Mouse (Mus musculus) lung, embryonic 15.5 days (tissue): ENCODE results near the gene Agbl5. TPM values are rescaled to one million over a fixed set of nuclear protein-coding genes. Genes with fewer than 3 reads are reported as not detected.

Experiments used
- ATAC-seq: fragments of 200-750 bp; cut with Nextera tagmentation; 2 replicates; pipeline ENCODE4 v1.8.0; 2017; ENCODE audit warnings: moderate number of reproducible peaks, borderline replicate concordance; ENCODE audit not compliant: low FRiP score, low TSS enrichment; ENCODE audit errors: extremely low read depth
- H3K27ac ChIP-seq: fragments of 300-500 bp; sonication (generic); 2 replicates; pipeline ENCODE4 v1.5.1; 2015; ENCODE audit warnings: moderate library complexity, mild to moderate bottlenecking, inconsistent platforms
- H3K27me3 ChIP-seq: fragments of 300-500 bp; sonication (generic); 2 replicates; pipeline ENCODE4 v1.6.1; 2015; ENCODE audit warnings: inconsistent platforms
- H3K36me3 ChIP-seq: fragments of 300-500 bp; sonication (generic); 2 replicates; pipeline ENCODE4 v1.6.1; 2015; ENCODE audit warnings: inconsistent platforms
- H3K4me1 ChIP-seq: fragments of 300-500 bp; sonication (generic); 2 replicates; pipeline ENCODE4 v1.6.1; 2015; ENCODE audit warnings: inconsistent platforms
- H3K4me2 ChIP-seq: fragments of 300-500 bp; sonication (generic); 2 replicates; pipeline ENCODE4 v1.6.1; 2015; ENCODE audit warnings: inconsistent platforms, mild to moderate bottlenecking, moderate library complexity
- H3K4me3 ChIP-seq: fragments of 300-500 bp; sonication (generic); 2 replicates; pipeline ENCODE4 v1.5.1; 2015; ENCODE audit warnings: mild to moderate bottlenecking, inconsistent platforms
- H3K9ac ChIP-seq: fragments of 300-500 bp; sonication (generic); 2 replicates; pipeline ENCODE4 v1.6.1; 2015; ENCODE audit warnings: inconsistent platforms
- H3K9me3 ChIP-seq: fragments of 300-500 bp; sonication (generic); 2 replicates; pipeline ENCODE4 v1.6.1; 2016; ENCODE audit warnings: inconsistent platforms
- WGBS: fragments of 180-500 bp; shearing (Covaris S2); methylation state at CpG from one replicate; pipeline ENCODE4 v1.1.7; 2015; 5-methylcytosine and 5-hydroxymethylcytosine counted together
- polyA plus RNA-seq: library from polyadenylated mRNA; unstranded; fragments of >200 nt; fragmentation: Nextera tagmentation; extraction: Ambion mirVana; gene quantifications from 2 replicates; pipeline ENCODE4 v1.2.1, GENCODE M21; 2015

Gene Agbl5
- polyA plus RNA-seq, 1 experiment from 2014 or later, result 21.0 TPM

- Histone ChIP-seq H3K36me3 (peaks cover 30% of the 10 kb centered on the region), H3K27ac (peak overlapping the region; percentile 98), H3K4me1 (peaks cover 39% of the 10 kb centered on the region), H3K4me2 (peak overlapping the region; percentile 77), H3K27me3 (no peaks in the 10 kb centered on the region), H3K4me3 (peak overlapping the region; percentile 52), H3K9me3 (no peaks in the 10 kb centered on the region), H3K9ac (peak overlapping the region; percentile 67)
- no peak for ATAC-seq
- 36% methylated on average over 6 of the region's 6 CpGs for WGBS
Measured at GRCm38 (mm10) chr5:30914849-30915248, 26.4 kb downstream of the Agbl5 start.

GRCm38 (mm10) chr5:30915456-30915855 is 27.0 kb downstream of the Agbl5 start:
- peak overlapping the region; percentile 52 for H3K4me3 ChIP-seq
- peak overlapping the region; percentile 98 for H3K27ac ChIP-seq
- ATAC-seq, result no peak
- H3K4me1 ChIP-seq, result peaks cover 44% of the 10 kb centered on the region
- WGBS, result 33% methylated on average over 9 of the region's 9 CpGs
- H3K36me3 ChIP-seq, result peaks cover 36% of the 10 kb centered on the region
- no peaks in the 10 kb centered on the region for H3K27me3 ChIP-seq
- no peaks in the 10 kb centered on the region for H3K9me3 ChIP-seq
- peak overlapping the region; percentile 67 for H3K9ac ChIP-seq
- H3K4me2 ChIP-seq, result peak overlapping the region; percentile 77

- peaks cover 49% of the 10 kb centered on the region for H3K4me1 ChIP-seq
- H3K27ac ChIP-seq, result peak overlapping the region; percentile 98
- peak; percentile 57 for ATAC-seq
- H3K4me2 ChIP-seq, result peak overlapping the region; percentile 77
- 3% methylated on average over 7 of the region's 7 CpGs for WGBS
- peaks cover 39% of the 10 kb centered on the region for H3K36me3 ChIP-seq
- H3K9me3 ChIP-seq, result no peaks in the 10 kb centered on the region
- H3K9ac ChIP-seq, result no peak overlapping the region
- peak overlapping the region; percentile 52 for H3K4me3 ChIP-seq
- H3K27me3 ChIP-seq, result no peaks in the 10 kb centered on the region
Measured at GRCm38 (mm10) chr5:30915974-30916433, 27.5 kb downstream of the Agbl5 start.

GRCm38 (mm10) chr5:30916841-30917240 is 28.3 kb downstream of the Agbl5 start:
- peak overlapping the region; percentile 61; the same call in 1 of the 2 replicates for H3K27ac ChIP-seq
- peaks cover 53% of the 10 kb centered on the region for H3K4me1 ChIP-seq
- peaks cover 39% of the 10 kb centered on the region for H3K36me3 ChIP-seq
- 90% methylated on average over 9 of the region's 9 CpGs for WGBS
- ATAC-seq, result no peak
- no peaks in the 10 kb centered on the region for H3K9me3 ChIP-seq
- no peak overlapping the region for H3K4me3 ChIP-seq
- peak overlapping the region; percentile 77; the same call in 1 of the 2 replicates for H3K4me2 ChIP-seq
- H3K9ac ChIP-seq, result no peak overlapping the region
- no peaks in the 10 kb centered on the region for H3K27me3 ChIP-seq

- no peak overlapping the region for H3K27ac ChIP-seq
- no peak overlapping the region for H3K4me3 ChIP-seq
- no peak overlapping the region for H3K4me2 ChIP-seq
- no peaks in the 10 kb centered on the region for H3K9me3 ChIP-seq
- H3K4me1 ChIP-seq, result peaks cover 53% of the 10 kb centered on the region
- no peak for ATAC-seq
- no peak overlapping the region for H3K9ac ChIP-seq
- no peaks in the 10 kb centered on the region for H3K27me3 ChIP-seq
- peaks cover 39% of the 10 kb centered on the region for H3K36me3 ChIP-seq
- WGBS, result 86% methylated on average over 11 of the region's 11 CpGs
Measured at GRCm38 (mm10) chr5:30917348-30917747, 28.9 kb downstream of the Agbl5 start.

DNA sequence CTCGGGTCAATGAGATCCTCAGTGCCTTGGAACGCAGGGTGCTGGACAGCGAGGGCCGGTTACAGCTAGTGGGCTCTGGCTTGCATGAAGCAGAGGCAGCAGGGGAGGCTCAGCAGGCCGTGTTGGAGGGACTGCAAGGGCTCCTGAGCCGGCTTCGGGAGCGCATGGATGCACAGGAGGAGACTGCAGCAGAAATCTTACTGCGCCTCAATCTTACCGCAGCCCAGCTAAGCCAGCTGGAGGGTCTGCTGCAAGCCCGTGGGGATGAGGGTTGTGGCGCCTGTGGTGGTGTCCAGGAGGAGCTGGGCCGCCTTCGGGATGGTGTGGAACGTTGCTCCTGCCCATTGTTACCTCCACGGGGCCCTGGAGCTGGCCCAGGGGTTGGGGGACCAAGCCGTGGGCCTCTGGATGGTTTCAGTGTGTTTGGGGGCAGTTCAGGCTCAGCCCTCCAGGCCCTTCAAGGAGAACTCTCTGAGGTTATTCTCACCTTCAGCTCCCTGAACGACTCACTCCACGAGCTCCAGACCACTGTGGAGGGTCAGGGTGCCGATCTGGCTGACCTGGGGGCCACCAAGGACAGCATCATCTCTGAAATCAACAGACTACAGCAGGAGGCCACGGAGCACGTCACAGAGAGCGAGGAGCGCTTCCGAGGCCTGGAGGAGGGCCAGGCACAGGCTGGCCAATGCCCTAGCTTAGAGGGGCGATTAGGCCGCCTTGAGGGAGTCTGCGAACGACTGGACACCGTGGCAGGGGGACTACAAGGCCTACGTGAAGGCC is 29.6 kb downstream of the Agbl5 start:
- ATAC-seq, result no peak
- peaks cover 39% of the 10 kb centered on the region for H3K36me3 ChIP-seq

GRCm38 (mm10) chr5:30918691-30919090 is 30.2 kb downstream of the Agbl5 start:
- Histone ChIP-seq H3K4me1 (peaks cover 53% of the 10 kb centered on the region), H3K27me3 (no peaks in the 10 kb centered on the region)

More for the DNA sequence above, 29.6 kb downstream of the Agbl5 start:
- Histone ChIP-seq H3K4me1 (peaks cover 53% of the 10 kb centered on the region), H3K4me2 (no peak overlapping the region), H3K27ac (no peak overlapping the region), H3K27me3 (no peaks in the 10 kb centered on the region), H3K4me3 (no peak overlapping the region), H3K9ac (0 out of 2 replicates have a peak overlapping the region, but pooled peaks have one; percentile 2), H3K9me3 (no peaks in the 10 kb centered on the region)
- WGBS, result 86% methylated on average over 31 of the region's 31 CpGs

GRCm38 (mm10) chr5:30919831-30920614 is 31.5 kb downstream of the Agbl5 start:
- ATAC-seq, result no peak
- H3K4me1 ChIP-seq, result peaks cover 52% of the 10 kb centered on the region
- H3K27ac ChIP-seq, result no peak overlapping the region
- no peak overlapping the region for H3K9ac ChIP-seq
- H3K27me3 ChIP-seq, result no peaks in the 10 kb centered on the region
- peaks cover 39% of the 10 kb centered on the region for H3K36me3 ChIP-seq
- peak overlapping the region; percentile 74 for H3K4me2 ChIP-seq
- no peak overlapping the region; the same call in 1 of the 2 replicates for H3K4me3 ChIP-seq
- WGBS, result 55% methylated on average over 11 of the region's 11 CpGs
- H3K9me3 ChIP-seq, result no peaks in the 10 kb centered on the region

More at GRCm38 (mm10) chr5:30918691-30919090, 30.2 kb downstream of the Agbl5 start:
- Histone ChIP-seq H3K27ac (no peak overlapping the region), H3K4me3 (no peak overlapping the region), H3K9me3 (no peaks in the 10 kb centered on the region), H3K4me2 (no peak overlapping the region), H3K36me3 (peaks cover 39% of the 10 kb centered on the region), H3K9ac (no peak overlapping the region)
- no peak for ATAC-seq
- WGBS, result 83% methylated on average over 8 of the region's 8 CpGs

DNA sequence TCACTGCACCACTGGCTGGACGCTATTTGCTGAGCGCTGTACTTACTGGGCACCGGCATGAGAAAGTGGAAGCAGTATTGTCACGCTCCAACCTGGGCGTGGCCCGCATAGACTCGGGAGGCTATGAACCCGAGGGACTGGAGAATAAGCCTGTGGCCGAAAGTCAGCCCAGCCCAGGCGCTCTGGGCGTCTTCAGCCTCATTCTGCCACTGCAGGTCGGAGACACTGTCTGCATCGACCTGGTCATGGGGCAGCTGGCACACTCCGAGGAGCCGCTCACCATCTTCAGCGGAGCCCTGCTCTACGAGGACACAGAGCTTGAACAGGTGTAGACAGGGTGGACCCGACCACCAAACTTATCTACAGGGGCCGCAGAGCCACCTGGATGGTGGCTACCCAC is 32.1 kb downstream of the Agbl5 start:
- Histone ChIP-seq H3K36me3 (peaks cover 39% of the 10 kb centered on the region), H3K27ac (no peak overlapping the region), H3K9ac (no peak overlapping the region), H3K4me2 (peak overlapping the region; percentile 74), H3K9me3 (no peaks in the 10 kb centered on the region), H3K4me3 (peak overlapping the region; percentile 50), H3K4me1 (peaks cover 46% of the 10 kb centered on the region), H3K27me3 (no peaks in the 10 kb centered on the region)
- ATAC-seq, result no peak; the same call in 1 of the 2 replicates
- 61% methylated on average over 19 of the region's 19 CpGs for WGBS

- Histone ChIP-seq H3K27ac (peak within 1 kb of the TSS; percentile 85), H3K27me3 (no peaks in the 10 kb centered on the region), H3K36me3 (peaks cover 39% of the 10 kb centered on the region), H3K4me1 (peaks cover 41% of the 10 kb centered on the region), H3K9me3 (no peaks in the 10 kb centered on the region), H3K4me3 (peak within 1 kb of the TSS; percentile 50), H3K9ac (peak within 1 kb of the TSS; percentile 47), H3K4me2 (peak within 1 kb of the TSS; percentile 74)
- ATAC-seq, result peak; percentile 79
- 2% methylated on average over 37 of the region's 40 CpGs for WGBS
Measured at GRCm38 (mm10) chr5:30921256-30922033, 33.0 kb downstream of the Agbl5 start, which contains the start of gene Khk. Gene Khk, plus strand, starts transcription at chr5:30921431.

DNA sequence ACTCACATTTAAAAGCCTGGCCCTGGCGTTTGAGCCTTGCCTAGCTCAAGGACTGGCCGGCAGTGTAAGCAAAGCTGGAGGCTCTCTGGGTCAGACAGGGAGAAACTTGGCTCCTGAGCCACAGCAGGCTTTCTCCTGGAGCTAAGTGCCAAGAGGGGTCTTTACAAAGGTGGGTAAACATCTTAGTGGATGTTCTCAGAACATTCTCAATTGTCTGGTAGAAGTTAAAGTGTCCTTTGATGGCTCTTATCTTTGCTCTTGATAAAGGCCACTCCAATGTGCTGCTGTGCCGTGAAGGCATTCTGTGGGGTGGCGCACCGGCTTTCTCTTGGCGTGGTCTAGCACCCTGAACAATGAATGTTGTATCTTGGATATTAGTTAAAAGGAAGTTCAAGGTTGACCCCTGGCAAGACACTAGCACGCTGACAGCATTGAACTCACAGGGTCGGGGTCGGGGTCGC is 34.1 kb downstream of the Agbl5 start:
- 38% methylated on average over 10 of the region's 10 CpGs for WGBS
- Histone ChIP-seq H3K36me3 (peaks cover 30% of the 10 kb centered on the region), H3K27ac (0 out of 2 replicates have a peak overlapping the region, but pooled peaks have one; percentile 85), H3K4me2 (peak overlapping the region; percentile 74), H3K9me3 (no peaks in the 10 kb centered on the region), H3K27me3 (no peaks in the 10 kb centered on the region), H3K4me1 (peaks cover 34% of the 10 kb centered on the region), H3K9ac (peak overlapping the region; percentile 47), H3K4me3 (no peak overlapping the region; the same call in 1 of the 2 replicates)
- ATAC-seq, result no peak
